Mouse (Mus musculus) ES-Bruce4 (cell line): ENCODE measurements at regions not wholly inside any gene's neighbourhood (a gene's known extent, or its start where the extent isn't known, plus 50 kb on each side); places are given as distances from the start of the nearest gene placed in this dataset.

Experiments used
- CTCF ChIP-seq: IDR thresholded peaks from one replicate; pipeline ENCODE4 v1.8.1; 2011; ENCODE audit warnings: low read depth, low read length
- EP300 ChIP-seq: IDR thresholded peaks from 2 replicates; pipeline ENCODE4 v1.6.1; 2011; ENCODE audit warnings: low read depth, low read length; ENCODE audit not compliant: insufficient read depth

GRCm38 (mm10) chr14:71588694-71589240, 902.9 kb downstream of the Gm9195 start:
- TF ChIP-seq EP300 (no peak), CTCF (no peak)
